Mouse (Mus musculus) adrenal gland, adult 18-20 months (tissue): ENCODE results near the gene Cox10. TPM values are rescaled to one million over a fixed set of nuclear protein-coding genes. Genes with fewer than 3 reads are reported as not detected.

Experiments
- DNase-seq, 2 experiments: peaks; one replicate each; pipeline ENCODE4 v3.0.0; 2021 to 2022; ENCODE audit warnings: low spot score in 2 of 2
- total RNA-seq, 2 experiments: library from RNA; stranded (reverse); gene quantifications; 1 replicate in 1 of 2; 2 replicates in 1 of 2; pipeline ENCODE4 v1.2.3; 2021

Cox10 gene
- total RNA-seq, 2 experiments from 2014 or later, result 23.7 to 29.0 TPM

DNA sequence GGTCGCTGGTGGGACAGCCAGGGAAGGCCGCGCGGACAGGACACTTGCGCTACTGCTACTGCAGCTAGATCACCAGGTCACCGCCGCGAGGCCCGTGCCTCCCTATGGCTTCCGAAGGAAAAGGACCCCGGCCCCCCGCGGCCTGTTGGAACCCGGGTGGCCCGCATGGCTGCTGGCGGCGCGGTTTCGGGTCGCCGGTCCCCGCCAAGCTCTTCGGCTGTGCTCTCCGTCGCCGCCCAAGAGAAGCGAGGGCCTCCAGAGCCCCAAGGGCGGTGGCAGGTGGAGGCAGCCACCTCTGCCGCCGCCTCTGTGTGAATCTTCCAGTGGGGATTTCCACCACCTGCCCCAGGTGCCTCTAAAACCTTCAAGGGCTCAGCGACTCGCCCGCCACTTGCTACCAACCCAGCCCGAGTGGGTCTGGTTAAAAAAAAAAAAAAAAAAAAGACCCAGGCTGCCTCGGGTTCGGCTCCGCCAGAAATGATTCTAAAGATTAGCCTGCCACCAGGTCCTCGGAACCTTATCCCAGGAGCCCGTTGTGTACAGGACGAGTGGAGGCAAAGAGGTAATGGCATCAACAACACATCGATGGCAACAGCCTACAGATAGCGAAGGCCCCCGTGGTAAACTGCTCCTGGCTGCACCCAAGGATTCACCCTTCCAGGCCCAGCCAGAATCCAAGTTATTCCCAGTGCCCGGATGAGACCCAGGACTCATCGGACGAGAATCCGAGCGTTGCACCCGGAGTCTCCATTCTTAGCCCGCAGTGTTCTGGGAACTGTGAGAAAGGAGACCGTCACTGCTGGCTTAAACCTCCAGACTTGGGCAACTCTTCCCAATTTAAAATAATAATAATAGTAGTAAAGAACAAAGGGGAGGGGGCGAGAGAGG is 159.8 kb downstream of the Cox10 start:
- DNase-seq, result no peak

DNA sequence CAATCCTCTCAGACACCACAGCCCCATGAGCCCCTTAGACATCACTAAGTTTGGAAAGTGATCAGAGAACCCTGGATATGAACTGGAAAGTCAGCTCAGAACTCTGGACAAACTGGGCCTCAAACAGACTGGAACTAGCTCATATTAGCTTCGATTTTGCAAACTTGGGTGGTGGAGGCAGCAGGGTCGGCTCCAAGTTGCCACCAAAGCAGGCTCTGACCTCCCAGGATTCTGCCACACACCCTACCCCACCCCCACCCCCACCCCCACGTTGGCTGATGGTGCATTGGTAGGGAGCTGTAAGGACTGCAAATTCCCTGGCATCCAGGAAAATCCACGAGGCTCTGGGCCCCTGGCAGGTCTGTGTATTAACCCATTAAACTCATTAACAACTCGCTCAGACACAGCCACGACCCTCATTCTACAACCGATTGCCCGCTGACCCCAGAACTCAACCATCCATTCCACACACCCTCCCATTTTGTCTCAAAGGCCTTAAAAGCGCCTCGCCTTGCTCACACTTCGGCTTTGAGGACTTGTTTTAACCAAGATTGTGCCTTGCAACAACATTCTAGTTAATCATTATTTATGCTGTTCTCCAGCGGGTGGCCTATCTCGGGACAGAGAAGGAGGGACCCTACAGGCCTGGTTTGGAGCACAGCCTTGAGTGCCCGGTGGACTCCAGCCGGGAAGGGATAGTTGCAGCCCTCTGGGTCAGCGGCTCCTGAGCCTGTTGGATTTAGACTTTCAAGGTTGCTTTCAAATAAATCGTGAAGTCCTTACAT is 160.8 kb downstream of the Cox10 start:
- DNase-seq, result no peak

DNA sequence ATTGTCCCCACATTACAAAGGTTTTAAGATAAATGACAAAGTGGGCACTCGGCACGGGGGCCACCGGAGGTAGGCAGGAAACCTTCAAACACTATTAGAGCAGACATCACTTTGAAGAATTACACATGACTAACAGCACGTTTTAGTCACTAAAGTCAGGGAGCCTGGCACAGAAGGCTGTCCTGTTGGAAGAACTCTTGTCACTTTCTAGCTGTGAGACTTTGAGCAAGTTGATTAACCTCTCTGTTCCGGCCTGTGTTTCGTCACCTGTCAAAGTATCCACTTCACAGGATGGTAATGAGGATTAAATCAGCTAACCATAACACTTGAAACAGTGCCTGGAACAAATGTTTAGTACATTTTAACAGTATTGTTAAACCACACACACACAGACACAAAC is 161.7 kb downstream of the Cox10 start:
- no peak for DNase-seq

DNA sequence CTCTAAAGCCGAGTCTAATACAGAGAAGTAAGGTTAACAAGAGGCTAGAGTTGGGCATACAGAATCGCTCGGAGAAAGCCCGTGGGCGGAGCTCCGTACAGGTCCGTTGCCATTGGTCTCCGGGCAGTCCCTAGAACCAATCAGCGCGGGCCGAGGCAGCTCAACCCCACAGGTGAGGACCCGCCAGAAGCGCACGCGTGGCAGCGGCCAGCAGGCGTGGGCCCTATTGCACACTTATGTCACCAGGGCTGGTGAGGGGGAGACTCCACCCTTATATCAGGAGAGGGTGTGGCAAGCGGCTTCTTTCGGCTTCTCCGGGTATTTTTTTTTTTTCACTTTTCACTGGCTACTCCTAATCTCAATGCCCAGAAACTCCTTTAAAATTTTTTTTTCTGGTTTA is 164.9 kb downstream of the Cox10 start:
- peak; percentile 58 to 62 for DNase-seq

DNA sequence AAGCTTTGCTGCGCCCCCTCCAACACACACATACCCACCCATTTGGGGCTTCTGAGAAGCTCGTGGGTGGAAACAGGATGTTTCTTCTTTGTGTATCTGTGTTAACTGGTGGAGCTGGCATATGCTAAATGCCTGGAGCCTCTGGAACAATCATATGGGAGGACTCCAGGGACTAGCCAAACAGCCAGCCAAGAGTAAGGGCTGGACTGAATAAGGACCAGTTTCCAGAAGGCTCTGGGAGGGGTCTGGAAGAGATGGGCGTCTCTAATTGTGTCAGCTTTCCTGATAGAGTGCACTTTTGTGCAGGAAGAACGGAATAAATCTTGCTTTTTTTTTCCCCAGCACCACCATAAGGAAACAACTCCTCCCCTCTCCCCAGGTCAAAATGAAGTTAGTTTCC is 165.3 kb downstream of the Cox10 start:
- DNase-seq, result no peak

Other genes starting within 250 kb of the Cox10 start
- 1 to 10 TPM; 1.8 to 2.7 TPM for gene Hs3st3b1, start 157.2 kb downstream of the Cox10 start, total RNA-seq